Mouse (Mus musculus) lung, postnatal 36 days (tissue): Measurements from ENCODE around the gene Dnajc13.

ENCODE experiments used
- DNase-seq: peaks from one replicate; pipeline ENCODE4 v3.0.0; 2022; ENCODE audit warnings: mixed read lengths

Gene Dnajc13

DNA sequence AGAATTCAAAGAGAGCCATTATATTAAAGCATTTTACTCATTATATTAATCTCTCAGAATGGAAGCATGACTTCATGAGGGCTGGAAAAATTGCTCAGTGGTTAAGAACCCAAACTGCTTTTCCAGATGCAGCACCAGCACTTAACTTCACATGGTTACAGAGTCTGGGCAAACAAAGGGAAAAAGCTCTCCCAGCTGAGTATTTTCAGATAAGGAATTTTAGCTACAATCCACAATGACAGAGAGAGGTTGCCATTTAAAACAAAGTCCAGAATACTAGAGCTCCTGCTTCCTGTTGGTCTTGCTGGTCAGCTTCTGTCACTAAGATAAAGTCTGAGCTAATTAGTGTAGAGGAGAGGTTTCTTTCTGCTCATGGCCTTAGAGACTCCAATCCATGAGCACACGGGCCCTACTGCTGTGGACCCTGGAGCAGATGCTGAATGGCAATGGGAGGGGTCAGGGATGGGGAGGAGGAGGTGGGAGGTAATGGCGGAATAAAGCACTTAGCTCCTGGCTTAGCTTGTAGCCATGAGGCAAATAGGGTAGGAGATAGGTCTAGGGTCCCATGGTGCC, 154.1 kb downstream of the Dnajc13 start:
- no peak for DNase-seq

DNA sequence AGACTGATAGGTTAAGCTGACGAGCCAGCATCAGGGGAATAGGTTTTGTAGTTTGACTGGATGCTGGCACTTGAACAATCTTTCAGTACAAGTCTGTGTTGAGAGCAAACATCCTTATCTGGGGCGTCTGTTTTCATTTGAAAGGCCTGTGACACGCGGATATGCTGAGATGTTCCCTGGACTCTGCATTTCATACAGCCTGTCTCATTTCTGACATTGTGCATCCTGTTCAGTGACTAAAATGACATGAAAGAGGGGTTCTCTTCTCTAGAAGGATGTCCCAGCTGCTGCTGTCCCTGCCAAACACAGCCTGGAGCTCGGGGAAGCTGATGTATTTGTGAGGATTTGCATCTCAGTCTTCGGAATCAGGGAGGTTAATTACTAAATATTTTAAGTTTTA, 155.2 kb downstream of the Dnajc13 start:
- DNase-seq = no peak

GRCm38 (mm10) chr9:104106930-104107329, 155.8 kb downstream of the Dnajc13 start:
- no peak for DNase-seq

GRCm38 (mm10) chr9:104104986-104105385, 157.7 kb downstream of the Dnajc13 start:
- DNase-seq = no peak

DNA sequence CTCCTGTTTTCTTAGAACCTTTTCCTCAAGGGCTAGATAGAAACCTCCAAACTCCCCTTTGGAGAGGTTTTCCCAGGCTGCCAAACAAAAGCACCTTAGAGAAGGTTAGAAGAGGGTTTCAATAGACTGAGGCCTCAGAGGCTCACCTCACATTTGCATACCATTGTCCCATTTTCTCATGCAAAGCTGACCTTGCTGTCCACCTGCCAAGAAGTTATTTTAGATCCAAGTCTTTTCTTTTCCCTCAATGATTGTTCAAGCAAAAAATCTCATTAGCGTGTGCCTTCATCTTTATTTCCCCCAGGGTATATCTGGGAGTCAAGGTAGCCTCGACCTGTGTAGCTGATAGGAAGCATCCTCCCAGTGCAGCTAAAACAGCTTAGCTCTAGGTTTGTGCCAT, 159.8 kb downstream of the Dnajc13 start:
- no peak for DNase-seq

GRCm38 (mm10) chr9:104102301-104102700, 160.4 kb downstream of the Dnajc13 start:
- no peak for DNase-seq

DNA sequence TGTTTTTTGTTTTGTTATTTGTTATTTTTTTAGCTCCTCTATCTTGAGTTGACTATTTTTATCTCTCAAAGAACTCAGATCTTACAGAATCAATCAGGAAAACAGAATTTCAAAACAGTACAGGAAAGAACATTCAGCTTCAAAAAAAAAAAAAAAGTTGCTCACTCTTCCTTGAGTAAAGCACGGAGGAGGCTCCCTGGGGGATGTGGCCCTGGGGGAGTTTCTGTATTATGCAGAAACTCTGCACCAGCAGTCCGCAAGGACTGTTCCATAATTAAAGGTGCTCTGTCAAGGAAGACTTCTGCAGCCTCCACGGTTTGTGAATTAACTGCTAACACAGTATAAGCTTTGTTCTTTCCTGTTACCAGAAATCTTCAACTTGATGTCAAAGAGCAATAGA, 161.3 kb downstream of the Dnajc13 start:
- no peak for DNase-seq
